Mouse (Mus musculus) kidney, postnatal 4 days (tissue): ENCODE results near the gene Zfp799.
A peak's percentile ranks its signal among the peaks of the same experiment; 100 is the strongest.
"Not testable (repeated sequence)": the region's sequence is repeated elsewhere in the genome, so short reads cannot be mapped to it uniquely, and the experiment has no call there.

ENCODE experiments used
- DNase-seq, 2 experiments: peaks; one replicate each; pipeline ENCODE4 v3.0.0; 2021; ENCODE audit warnings: mixed read lengths in 2 of 2

The Zfp799 gene

GRCm38 (mm10) chr17:32829540-32830417, at the start of gene Zfp799:
Gene Zfp799 (minus strand): TSS chr17:32830261.
- DNase-seq, result peak; percentile 74 to 84

- DNase-seq, result no peak
Observed at GRCm38 (mm10) chr17:32878773-32879172, 48.7 kb upstream of the Zfp799 start.

- DNase-seq, result peak; percentile 8 to 11
Observed at GRCm38 (mm10) chr17:32877471-32878171, 47.6 kb upstream of the Zfp799 start.

- DNase-seq, result no peak
Observed at GRCm38 (mm10) chr17:32872696-32873095, 42.6 kb upstream of the Zfp799 start.

GRCm38 (mm10) chr17:32872091-32872490, 42.0 kb upstream of the Zfp799 start:
- no peak for DNase-seq

GRCm38 (mm10) chr17:32871483-32871882, 41.4 kb upstream of the Zfp799 start:
- DNase-seq, result no peak

- DNase-seq, result not testable (repeated sequence)
Observed at GRCm38 (mm10) chr17:32867266-32867665, 37.2 kb upstream of the Zfp799 start.

GRCm38 (mm10) chr17:32856713-32857112, 26.7 kb upstream of the Zfp799 start:
- DNase-seq, result not testable (repeated sequence)

- DNase-seq, result no peak
Observed at GRCm38 (mm10) chr17:32851581-32851980, 21.5 kb upstream of the Zfp799 start.

- DNase-seq, result no peak
Observed at GRCm38 (mm10) chr17:32841388-32841787, 11.3 kb upstream of the Zfp799 start.

GRCm38 (mm10) chr17:32839083-32839802, 9.2 kb upstream of the Zfp799 start:
- DNase-seq, result peak; percentile 49 to 65

- no peak for DNase-seq
Observed at GRCm38 (mm10) chr17:32830418-32830782, 339 bp upstream of the Zfp799 start.

GRCm38 (mm10) chr17:32816074-32816784, 13.8 kb downstream of the Zfp799 start:
- DNase-seq, result no peak

GRCm38 (mm10) chr17:32814136-32814535, 15.9 kb downstream of the Zfp799 start:
- DNase-seq, result peak; percentile 48 to 68

GRCm38 (mm10) chr17:32810648-32811047, 19.4 kb downstream of the Zfp799 start:
- no peak for DNase-seq

- peak; percentile 39 to 62 for DNase-seq
Observed at GRCm38 (mm10) chr17:32809544-32810374, 20.3 kb downstream of the Zfp799 start, which contains the start of gene Zfp811. Gene Zfp811 (minus strand): TSS chr17:32809931.

GRCm38 (mm10) chr17:32808921-32809320, 21.1 kb downstream of the Zfp799 start:
- DNase-seq, result no peak

GRCm38 (mm10) chr17:32789244-32789643, 40.8 kb downstream of the Zfp799 start:
- DNase-seq, result no peak

- DNase-seq, result no peak
Observed at GRCm38 (mm10) chr17:32788576-32788975, 41.5 kb downstream of the Zfp799 start.

GRCm38 (mm10) chr17:32788094-32788559, 41.9 kb downstream of the Zfp799 start, which contains the start of gene Zfp871:
Gene Zfp871 (minus strand): TSS chr17:32788287.
- DNase-seq, result peak; percentile 82 to 91

- peak; percentile 68 to 80 for DNase-seq
Observed at GRCm38 (mm10) chr17:32787436-32788093, 42.5 kb downstream of the Zfp799 start.
